Mouse (Mus musculus) neural tube, embryonic 10.5 days (tissue): ENCODE data around the gene Zfp93.
A peak's percentile ranks its signal among the peaks of the same experiment; 100 is the strongest.
"Not testable (repeated sequence)": the region's sequence is repeated elsewhere in the genome, so short reads cannot be mapped to it uniquely, and the experiment has no call there.

Experiments used
- DNase-seq: peaks from one replicate; pipeline ENCODE4 v3.0.0-alpha.2; 2017; ENCODE audit warnings: low spot score; ENCODE audit errors: extremely low spot score

Zfp93 gene

DNA sequence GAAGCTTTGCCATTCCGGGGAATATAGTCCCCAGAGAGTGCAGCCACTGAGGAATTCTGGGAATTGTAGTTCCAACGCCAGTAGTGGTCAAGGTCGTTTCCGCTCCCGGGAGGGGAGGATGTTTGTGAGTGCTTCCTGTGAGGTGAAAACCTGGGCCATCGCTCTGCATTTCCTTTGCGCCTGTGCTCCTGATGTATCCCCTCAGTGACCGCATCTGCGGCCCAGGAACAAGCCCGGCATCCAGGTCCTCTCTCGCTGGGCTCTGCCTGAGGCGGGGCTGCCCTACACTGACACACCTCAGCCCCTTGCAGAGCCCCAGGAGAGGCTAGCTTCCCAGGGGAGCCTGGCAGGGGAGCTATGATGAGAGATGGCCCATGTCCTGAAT lies at the start of gene Zfp93:
Zfp93 (plus strand) TSS at position 133 of the 385 bp plus-strand sequence.
- peak; percentile 79 for DNase-seq

DNA sequence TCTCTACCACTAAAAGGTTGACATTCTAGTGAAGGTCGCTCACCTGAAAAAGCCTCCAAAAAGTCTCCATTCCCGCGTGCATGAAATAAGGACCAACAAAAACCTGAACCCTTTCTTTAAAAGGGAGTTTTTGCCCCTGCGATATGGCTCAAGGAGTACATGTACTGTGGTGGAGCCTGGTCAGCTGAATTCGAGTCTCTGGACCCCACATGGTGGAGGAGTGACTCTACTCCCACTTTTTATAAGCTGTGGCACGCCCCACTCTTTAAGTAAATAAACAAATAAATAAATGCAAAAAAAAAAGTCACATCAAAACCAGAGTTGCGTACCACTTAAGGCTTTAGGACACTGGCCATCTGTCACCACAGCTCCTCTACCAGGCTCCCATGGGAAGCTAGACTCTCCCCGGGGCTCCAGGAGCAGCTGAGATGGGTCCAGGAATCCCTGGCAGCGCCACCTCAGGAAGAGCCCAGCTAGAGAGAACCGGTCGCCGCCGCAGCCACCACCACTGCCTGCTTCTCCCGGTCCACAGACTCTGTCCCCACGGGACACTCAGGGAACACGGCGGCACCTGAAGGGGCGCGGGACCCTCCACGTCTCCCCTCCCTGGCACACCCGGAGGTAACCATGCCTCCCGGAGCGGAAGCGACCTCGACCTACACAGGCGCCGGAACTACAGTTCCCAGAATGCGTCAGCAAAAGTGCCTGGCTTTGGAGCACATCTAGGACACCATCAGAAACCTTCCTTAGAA lies 33.0 kb upstream of the Zfp93 start, which contains the start of gene Zfp109:
Zfp109 (minus strand) TSS at position 521 of the 752 bp plus-strand sequence.
- peak; percentile 49 for DNase-seq

DNA sequence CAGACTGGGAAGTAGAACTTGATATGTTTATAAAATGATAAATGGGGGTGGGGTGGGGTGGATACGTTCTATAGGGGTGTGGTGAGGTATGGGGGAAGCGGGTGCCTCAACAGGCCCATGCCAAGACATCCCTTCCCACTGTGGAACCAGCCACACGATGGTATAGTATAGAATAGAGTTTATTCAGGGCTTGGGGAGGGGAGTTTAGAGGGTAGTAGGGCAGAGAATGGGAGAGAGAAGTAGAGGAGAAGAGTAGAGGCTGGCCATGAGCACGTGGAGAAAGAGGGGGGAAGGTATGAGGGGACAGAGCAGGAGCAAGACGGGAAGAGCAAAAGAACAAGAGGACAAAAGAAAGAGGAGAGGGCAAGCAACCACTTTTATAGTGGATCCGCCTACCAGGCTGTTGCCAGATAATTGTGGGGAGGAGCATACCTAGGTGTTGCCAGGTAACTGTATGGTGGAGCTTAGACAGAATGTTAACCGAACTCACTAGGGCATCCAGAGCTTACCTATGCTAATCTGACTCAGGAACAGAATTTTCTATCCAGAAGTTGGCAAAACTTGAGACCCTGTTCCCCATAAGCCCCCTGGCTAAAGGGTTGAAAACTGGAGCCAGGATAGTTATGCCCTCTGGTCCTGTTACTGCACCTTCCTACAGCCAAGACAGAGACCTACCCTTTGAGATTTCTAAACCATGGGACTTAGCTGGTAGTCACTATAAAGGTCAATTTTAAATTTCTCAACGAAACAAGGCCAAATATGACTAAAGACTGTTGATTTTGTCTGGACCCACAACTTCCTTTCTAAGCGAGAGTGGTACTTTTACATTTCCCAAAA lies 16.2 kb upstream of the Zfp93 start:
- no peak for DNase-seq

DNA sequence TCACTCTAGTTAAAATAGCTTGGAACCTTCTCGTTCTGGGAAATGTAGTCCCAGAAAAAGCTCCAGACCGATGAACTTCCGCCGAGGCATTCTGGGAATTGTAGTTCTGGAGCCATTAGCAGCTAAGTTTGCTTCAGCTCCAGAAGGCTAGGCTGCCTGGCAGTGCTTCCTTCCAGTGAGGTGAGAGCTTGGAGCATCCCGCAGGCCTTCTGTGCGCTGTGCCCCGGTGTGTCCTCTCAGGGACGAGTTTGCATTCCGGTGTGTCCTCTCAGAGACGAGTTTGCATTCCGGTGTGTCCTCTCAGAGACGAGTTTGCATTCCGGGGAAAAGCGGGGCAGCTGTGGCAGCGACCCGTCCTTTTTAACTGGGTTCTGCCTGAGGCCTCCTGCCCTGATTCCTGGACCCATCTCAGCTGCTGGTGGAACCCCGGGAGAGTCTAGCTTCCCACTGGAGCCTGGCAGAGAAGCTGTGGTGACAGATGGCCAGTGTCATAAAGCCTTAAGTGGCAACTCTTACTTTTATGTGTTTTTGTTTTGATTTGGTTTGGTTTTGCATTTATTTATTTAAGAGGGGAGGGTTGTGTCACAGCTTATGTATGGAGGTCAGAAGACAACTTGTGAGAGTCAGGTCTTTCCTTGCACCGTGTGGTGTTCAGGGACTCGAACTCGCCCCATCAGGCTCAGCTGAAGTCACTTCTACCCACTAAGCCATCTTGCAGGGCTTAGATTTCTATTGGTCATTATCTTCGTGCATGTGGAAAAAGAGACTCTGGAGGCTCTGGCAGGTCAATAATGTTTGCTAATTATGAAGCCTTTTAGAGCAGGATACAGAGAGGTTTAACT lies 15.4 kb upstream of the Zfp93 start, which contains the start of gene Zfp108:
Zfp108 (plus strand) TSS at position 162 of the 842 bp plus-strand sequence.
- peak; percentile 73 for DNase-seq

DNA sequence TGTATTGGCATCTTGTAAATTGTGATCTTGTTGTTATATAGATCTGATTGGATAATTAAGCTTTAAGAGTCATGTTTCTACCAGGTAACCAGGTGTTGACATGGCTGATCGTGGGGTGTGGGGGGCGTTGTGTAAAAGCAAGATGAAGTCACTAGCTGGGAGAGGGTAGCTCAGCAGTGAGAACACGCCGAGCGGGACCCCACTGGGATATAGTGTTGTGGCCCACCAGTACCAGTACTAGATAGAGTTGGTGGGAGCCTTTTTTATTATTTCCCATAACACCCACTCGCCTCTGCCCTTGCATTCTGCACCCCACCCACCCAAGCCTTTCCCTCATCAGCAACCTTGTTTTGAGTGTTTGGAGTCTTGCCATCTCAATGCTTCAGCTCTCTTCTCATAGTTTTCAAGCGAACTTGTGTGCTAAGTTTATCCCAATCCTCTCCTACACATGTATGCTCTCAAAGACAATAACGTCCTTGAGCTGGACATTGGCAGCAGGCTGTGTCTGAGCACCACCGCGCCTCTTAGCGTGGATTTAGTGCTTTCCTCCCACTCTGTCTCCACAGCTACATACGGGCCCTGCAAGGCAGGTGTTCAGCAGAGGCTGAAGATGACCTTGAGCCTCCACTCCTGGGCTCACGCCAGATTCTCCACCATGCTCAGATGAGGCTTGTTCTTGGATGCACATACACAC lies 10.8 kb upstream of the Zfp93 start:
- no peak for DNase-seq

DNA sequence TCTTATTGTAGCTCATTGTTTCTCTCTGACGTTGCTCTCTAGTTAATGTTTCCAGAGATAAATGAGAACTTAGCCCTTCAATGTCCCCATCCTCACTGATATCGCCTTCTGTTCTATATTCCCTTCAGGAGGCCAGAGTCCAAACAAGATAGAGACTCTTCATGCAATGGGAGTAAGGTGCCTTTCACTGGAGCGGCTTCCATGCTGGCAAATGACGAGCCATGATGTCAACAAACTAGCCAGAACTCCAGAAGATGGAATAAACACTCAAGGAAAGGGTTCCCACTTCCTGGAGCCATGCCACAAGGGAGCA lies 10.3 kb upstream of the Zfp93 start:
- DNase-seq: no peak

DNA sequence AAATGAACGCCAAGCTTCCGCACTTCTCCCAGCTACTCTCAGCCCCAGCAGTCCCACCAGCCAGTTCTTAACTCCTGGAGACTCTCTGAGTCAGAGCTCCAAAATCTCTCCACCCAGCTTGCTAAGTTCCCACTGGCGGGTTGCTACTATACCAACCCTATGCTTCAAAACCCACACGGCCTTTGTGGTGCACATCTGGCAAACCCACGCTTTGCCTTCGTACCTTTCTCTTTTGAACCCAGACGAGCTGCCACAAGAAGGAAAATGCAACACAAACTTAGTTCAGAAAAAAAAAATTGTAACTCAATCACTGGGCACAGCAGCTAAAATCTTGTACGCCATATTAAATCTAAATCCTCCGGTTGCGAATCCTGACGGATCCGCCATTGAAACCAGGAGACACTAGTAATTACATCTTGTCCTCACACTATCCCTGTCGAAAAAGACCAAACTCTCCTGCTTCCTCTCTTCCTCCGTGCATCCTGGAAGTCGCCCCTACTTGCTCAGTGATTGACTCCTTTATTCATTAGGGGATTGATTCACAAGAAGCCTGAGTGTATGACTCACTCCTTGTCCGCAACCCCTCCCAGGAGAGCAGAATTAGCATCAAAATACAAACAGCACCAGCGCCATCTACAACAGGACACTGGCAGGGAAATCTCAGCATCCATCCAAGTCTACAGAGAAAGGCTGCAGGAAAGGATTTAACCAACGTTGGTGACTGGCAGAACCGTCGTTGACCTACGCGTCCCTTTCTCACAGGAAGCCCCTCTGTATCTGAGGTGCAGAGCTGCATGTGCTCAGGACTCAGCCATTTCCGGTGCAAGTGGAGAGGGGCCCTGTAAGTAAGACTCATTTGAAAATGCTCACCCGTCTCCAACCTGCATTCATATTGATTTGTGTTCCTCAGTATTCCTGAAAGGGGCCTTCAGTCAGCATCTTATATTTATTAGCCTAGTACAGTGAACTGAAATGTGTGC lies 1.8 kb upstream of the Zfp93 start:
- no peak for DNase-seq

DNA sequence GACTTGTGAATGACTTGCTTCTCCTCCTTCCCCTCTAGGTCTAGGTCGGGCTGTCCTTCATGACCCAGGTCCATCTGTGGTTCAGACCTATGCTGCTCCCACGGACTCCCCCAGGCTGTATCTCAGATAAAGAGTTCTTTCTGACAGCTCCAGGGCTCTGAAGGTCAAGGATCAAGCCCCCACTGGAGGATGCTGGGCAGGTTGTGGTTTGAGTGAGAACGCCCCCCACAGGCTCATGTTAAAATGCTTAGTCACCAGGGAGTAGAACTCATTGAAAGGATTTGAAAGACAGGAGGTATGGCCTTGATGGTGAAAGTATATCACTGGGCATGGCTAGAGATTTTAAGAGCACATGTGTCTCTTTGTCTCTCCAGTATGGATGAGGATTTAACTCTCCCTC lies 964 bp upstream of the Zfp93 start:
- DNase-seq: no peak

DNA sequence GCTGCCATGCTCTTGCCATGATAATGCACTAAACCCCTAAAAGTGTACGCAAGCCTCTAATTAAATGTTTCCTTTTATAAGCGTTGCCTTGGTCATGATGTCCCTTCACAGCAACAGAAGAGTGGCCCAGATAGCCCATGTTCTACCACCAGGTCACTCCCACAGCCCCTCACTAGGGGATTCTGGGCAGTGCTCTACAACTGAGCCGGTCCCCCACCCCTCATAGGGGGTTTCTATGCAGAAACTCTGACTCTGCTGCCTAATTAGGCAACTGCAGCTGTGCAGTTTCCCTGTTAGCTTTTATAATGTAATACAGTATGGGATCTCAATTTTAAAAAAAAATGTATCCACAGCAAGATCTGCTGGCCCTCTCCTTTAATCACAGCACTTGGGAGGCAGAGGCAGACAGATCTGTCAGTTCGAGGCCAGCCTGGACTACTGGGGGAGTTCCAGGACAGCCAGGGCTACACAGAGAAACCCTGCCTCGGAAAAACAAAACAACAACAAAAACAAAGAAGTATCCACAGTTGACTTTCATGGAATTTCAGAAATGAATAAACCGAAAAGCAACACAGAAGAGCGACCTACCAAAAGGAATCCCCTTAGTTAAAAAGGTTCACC lies 443 bp upstream of the Zfp93 start:
- no peak for DNase-seq

DNA sequence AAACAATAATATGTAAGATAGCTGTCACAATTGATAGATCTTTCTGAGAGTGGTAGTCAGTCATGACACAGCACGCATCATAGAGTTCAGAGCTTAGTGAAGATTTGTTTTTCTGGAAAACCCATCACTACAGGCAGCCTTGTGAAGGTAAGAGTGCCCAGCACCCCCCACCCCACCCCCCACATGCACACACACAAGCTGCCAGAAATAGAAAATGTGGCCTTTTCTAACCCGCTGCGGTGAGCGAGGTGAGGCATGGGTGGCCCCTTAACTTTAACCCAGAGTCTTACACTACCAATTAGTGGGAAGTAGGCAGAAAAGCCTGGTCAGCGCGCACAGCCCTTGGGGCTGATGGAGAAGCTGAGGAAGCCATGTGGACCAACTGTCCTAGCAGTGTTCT lies 971 bp downstream of the Zfp93 start:
- DNase-seq: no peak

DNA sequence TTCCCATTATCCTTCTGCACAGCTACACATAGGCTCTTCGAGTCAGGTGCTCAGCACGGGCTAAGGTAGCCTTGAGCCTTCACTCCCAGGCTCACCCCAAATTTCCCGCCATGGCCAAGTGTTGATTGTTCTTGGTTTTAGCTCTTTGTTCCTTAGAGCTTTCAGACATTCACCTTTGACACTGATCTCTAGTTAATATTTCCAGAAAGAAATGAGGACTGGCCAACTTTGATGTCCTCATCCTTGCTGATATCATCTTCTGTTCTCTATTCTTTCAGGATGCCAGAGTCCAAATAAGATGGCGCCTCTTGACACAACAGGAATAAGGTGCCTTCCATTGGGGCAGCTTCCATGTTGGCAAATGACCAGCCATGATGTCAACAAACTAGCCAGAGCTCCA lies 4.2 kb downstream of the Zfp93 start:
- DNase-seq: no peak

DNA sequence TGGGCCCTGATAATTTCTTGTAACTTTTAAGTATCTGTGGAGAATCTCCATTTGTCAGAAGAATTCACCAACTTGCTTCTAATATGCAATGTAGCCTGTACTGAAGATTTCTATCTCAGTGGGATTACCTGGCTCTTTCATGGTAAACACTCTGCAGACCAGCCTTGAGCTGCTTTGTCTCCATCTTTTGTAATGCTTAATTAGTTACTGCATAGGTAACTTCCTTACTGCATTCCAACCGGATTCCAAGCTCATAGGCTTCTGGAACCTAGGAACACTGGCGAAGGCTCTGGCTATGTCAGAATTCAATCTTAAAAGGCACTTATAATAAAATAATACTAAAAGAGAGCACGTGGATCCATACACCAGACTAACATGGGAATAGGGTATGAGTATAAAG lies 8.6 kb downstream of the Zfp93 start:
- DNase-seq: not testable (repeated sequence)

DNA sequence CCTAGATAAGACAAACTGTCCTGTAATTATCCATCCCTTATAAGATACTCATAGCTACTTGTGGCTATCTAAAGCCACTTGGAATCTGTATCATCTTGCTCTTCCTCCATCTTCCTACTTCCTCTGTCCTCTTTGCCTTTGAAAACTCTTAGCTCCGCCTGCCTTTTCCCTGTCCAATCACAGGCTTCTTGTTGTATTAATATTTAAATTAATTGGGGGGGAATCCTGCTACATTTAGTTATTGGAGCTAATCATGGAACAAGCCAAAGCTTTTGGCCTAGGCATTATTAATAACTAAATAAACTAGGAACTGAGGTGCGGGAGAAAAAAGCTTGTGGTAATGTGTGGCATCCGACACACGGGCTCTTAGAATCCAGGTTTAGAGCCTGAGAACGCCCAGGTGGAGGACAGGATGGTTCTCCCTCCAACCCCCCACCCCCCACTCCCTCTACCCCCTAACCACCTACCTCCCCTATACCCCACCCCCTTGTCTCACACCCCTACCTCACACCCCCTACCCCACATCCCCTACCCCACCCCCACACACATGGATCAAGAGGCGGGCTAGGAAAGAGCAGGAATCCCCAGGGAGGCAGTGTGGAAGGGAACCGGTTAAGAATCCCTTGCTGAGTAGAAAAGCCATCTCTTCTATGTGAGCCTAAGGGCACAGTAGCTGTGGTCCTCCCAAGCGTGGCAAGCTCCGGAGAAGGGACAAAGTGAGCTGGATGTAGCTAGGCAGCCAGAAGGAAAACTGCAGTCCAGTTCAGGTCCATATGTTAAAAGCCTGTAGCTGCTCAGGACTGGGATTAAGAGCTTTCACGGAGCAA lies 10.0 kb downstream of the Zfp93 start:
- DNase-seq: no peak

DNA sequence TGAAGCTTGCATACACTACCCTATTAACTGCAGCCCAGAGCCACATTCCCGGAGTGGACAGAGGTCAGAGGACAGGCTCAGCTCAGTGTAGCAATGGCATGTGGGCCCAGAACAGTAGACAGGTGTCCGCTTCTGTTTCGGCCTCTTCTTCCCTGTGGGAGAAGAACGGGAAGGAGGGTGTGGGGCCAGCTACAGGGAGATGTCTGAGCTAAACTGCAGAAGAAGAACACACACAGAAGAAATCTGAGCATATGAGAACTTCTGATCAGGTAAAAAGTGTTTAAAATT lies 10.6 kb downstream of the Zfp93 start:
- no peak for DNase-seq

DNA sequence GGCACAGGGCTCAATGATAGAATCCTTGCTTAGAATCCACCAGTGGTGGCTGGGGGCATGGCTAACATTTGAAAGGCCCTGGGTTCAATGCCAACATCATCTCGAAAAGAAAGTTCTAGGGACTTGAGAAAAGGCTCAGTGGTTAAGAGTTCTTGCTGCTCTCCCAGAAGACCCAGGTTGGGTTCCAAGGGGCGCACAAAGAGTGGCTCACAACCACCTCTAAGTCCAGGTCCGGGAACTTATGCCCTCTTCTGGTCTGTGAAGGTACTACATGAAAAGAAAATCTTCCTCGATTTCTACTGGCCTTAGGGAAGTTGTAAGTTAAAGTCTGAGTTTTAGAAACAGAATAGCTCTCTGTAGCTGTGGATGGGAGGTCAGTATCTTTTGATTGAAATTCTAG lies 15.9 kb downstream of the Zfp93 start:
- DNase-seq: no peak

DNA sequence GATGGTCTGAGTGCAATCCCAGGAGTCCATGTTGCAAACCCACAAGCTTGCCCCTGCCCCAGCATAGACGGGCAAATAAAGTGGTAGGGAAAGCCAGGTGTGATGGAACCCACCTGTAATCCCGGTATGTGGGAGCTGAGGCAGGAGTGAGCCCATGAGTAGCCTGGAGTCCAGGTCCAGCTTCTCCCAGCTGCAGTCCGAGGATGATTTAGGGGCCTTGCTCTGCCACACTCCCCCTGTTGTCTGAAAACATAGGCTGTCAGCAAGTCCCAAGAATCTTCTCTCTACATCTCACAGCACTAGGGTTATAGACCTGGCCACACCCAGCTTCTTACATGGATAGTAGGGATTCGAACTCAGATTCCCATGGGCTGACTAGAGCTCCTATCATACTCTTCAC lies 16.7 kb downstream of the Zfp93 start:
- DNase-seq: no peak

DNA sequence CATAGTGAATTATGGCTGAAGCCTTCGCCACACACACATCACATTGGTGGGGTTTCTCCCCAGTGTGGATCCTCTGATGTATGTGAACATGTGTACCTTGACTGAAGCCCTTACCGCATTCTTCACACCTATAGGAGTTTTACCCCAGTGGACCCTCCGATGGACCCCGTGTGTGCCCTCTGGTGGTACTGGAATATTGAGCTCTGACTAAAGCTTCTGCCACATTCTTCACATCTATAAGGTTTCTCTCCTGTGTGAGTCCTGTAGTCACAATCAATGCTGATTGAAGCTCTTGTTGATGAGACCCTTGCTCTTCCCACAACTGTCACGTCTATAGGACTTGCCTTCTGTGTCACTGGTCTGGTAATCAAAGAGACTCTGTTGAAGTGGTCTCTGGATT lies 17.4 kb downstream of the Zfp93 start:
- DNase-seq: no peak

DNA sequence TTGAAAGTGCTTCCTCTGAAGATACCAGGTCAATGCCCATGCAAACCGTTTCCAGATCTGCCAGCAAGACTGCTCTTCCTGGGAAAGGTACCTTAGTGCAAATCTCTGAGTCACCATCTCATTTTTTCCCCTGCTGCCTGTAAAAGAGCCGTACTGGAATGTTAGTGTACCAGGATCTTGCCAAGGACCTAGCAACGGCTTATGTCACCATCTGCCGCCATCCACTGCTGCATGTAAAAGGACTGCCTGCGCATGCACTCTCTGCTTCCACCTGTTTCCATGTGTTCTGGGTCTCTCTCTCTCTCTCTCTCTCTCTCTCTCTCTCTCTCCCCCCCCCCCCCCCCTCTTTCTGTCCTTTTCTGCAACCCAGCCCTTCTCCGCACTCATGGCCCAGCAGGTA lies 18.3 kb downstream of the Zfp93 start:
- DNase-seq: no peak

DNA sequence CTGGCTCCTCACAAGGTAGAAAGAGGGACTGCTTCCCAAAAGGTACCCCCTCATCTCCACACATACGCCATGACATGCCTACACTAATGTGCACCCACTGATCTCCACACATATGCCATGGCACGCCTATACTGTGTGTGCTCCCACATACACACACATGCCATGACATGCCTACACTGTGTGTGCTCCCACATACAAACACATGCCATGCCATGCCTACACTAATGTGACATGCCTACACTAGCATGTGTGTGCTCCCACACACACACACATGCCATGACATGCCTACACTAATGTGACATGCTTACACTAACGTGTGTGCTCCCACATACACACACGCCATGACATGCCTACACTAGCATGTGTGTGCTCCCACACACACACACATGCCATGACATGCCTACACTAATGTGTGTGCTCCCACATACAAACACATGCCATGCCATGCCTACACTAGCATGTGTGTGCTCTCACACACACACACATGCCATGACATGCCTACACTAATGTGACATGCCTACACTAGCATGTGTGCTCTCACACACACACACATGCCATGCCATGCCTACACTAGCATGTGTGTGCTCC lies 20.0 kb downstream of the Zfp93 start:
- no peak for DNase-seq
